In the genomic region with DNA sequence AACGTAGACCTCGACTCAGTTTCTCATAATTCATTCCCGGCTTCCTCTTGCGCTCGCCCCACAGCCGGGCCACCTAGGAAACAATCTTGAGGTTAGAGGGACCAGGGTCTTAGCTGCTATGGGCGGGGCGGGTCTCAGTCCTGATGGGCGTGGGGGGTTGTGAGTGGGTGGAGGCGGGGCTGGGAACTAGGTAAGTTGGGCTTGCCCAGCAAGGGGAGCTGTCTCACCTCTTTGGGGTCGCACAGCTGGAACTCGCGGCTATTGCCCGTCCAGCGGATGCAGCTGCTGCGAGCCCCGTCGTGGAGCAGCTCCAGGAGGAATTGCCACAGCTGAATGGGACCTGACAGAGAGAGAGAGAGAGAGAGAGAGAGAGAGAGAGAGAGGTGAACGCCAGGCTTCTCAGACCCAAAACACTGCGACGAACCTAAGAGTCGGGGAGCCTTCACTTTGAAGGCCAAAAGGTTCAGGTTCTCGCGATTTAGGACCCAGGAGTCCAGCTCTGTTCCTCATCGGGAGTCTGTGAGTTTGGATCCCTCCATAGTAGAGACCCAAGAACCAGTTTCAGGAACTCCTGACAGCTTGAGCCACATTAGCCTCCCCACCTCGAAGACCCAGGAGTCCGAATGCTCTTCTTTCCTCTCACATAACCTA, we compare ENCODE assay signal across 12 mouse cellular contexts. TPM values are rescaled to one million over a fixed set of nuclear protein-coding genes. Genes with fewer than 3 reads are reported as not detected.
DNase-seq lines count a peak whose midpoint lies in the region; ATAC-seq lines count a peak whose summit lies in the region.
"Had no signal": no experiment of that assay in that cellular context is flagged by ENCODE, and none has a peak within 500 bp of the region (broad histone marks: within the 10 kb centered on the region; RNA-seq: fewer than 3 reads in every experiment).

No protein-coding gene starts in this region.

- intact Hi-C loops in gastrocnemius, postnatal 14 days (cut with DNase I; ENCODE audit: low total_unique reads), result no loop called here

- peaks cover 35% of the 10 kb centered on the region for H3K4me1 ChIP-seq in heart, embryonic 10.5 days
- H3K4me1 ChIP-seq in liver, embryonic 11.5 days (replicated peaks; ENCODE audit: control insufficient read depth, insufficient read depth, low read length), result peaks cover 17% of the 10 kb centered on the region; the same call in 1 of the 2 replicates
- H3K4me1 ChIP-seq in limb, embryonic 10.5 days, result peaks cover 39% of the 10 kb centered on the region

- WGBS in heart, embryonic 10.5 days, result 12% methylated on average over 27 of the region's 27 CpGs
- 18% methylated on average over 27 of the region's 27 CpGs for WGBS in liver, embryonic 11.5 days
- 4% methylated on average over 27 of the region's 27 CpGs for WGBS in limb, embryonic 10.5 days

- no peaks in the 10 kb centered on the region for H3K9me3 ChIP-seq in heart, embryonic 10.5 days
- H3K9me3 ChIP-seq in liver, embryonic 11.5 days (ENCODE audit: control insufficient read depth, low read length), result no peaks in the 10 kb centered on the region
- H3K9me3 ChIP-seq in limb, embryonic 10.5 days (replicated peaks), result no peaks in the 10 kb centered on the region

- no peak overlapping the region; the same call in 1 of the 2 replicates for H3K9ac ChIP-seq in liver, embryonic 11.5 days (ENCODE audit: low read depth, low read length)

- no peak for DNase-seq in heart, embryonic 10.5 days (ENCODE audit: low spot score)
- DNase-seq in heart, adult 8-10 months (ENCODE audit: low spot score), result no peak
- DNase-seq in liver, embryonic 11.5 days (ENCODE audit: low spot score), result no peak
- DNase-seq in liver, result no peak
- DNase-seq in ES-CJ7 (ENCODE audit: low read depth, low spot score), result peak; percentile 43
- peak; percentile 57 for DNase-seq in limb, embryonic 10.5 days (ENCODE audit: low spot score)
- DNase-seq in gastrocnemius, postnatal 14 days, result no peak
- no peak for DNase-seq in cerebellum, postnatal 4 days (ENCODE audit: low spot score in 2 of 2)

- peak overlapping the region; percentile 68 for H3K4me2 ChIP-seq in liver, embryonic 11.5 days

- peak overlapping the region; percentile 53 for H3K4me3 ChIP-seq in heart, embryonic 10.5 days
- H3K4me3 ChIP-seq in liver, embryonic 11.5 days (ENCODE audit: low read depth, low read length), result no peak overlapping the region
- peak overlapping the region; percentile 45 for H3K4me3 ChIP-seq in limb, embryonic 10.5 days
- H3K4me3 ChIP-seq: myocyte had no signal

- H3K27me3 ChIP-seq in heart, embryonic 10.5 days (ENCODE audit: insufficient read depth, poor library complexity, severe bottlenecking), result peaks cover 59% of the 10 kb centered on the region
- peaks cover 42% of the 10 kb centered on the region for H3K27me3 ChIP-seq in liver, embryonic 11.5 days (replicated peaks; ENCODE audit: control insufficient read depth, insufficient read depth, low read length)
- peaks cover 55% of the 10 kb centered on the region for H3K27me3 ChIP-seq in limb, embryonic 10.5 days (ENCODE audit: low read depth, poor library complexity, severe bottlenecking)

- no peak overlapping the region for H3K27ac ChIP-seq in heart, embryonic 10.5 days
- no peak overlapping the region for H3K27ac ChIP-seq in liver, embryonic 11.5 days (ENCODE audit: low read depth, low read length)
- H3K27ac ChIP-seq in limb, embryonic 10.5 days, result no peak overlapping the region

- no peaks in the 10 kb centered on the region for H3K36me3 ChIP-seq in heart, embryonic 10.5 days
- no peaks in the 10 kb centered on the region for H3K36me3 ChIP-seq in liver, embryonic 11.5 days (ENCODE audit: control insufficient read depth, insufficient read depth, low read length)
- H3K36me3 ChIP-seq in limb, embryonic 10.5 days, result no peaks in the 10 kb centered on the region

- ATAC-seq in liver, embryonic 11.5 days (replicated peaks; ENCODE audit: low FRiP score), result no peak

RNA-seq across cellular contexts. Expression of a gene that starts 1.8 kb away (rescaled TPM):
- 5.5 and 5.9 TPM in 2 replicates for polyA plus RNA-seq in heart, embryonic 10.5 days (2016; fragmentation: Nextera tagmentation; extraction: Ambion mirVana)
- not detected for total RNA-seq in heart, adult 8-10 months (2022)
- polyA plus RNA-seq in liver, embryonic 11.5 days (2014; fragmentation: Nextera tagmentation; extraction: Ambion mirVana), result 0.16 and 0.17 TPM in 2 replicates
- 1.3 and 2.5 TPM in 2 replicates for polyA plus RNA-seq in limb, embryonic 10.5 days (2016; fragmentation: Nextera tagmentation; extraction: Ambion mirVana)
- not detected for total RNA-seq in gastrocnemius, postnatal 14 days (2021)
- total RNA-seq: adrenal gland, postnatal 10 days; hematopoietic stem cell, adult 5-6 weeks; layer of hippocampus, adult 8-10 months had no signal
- polyA plus RNA-seq: myocyte had no signal

RNA-seq across cellular contexts. Expression of a gene that starts 7.9 kb away (rescaled TPM):
- 1,107 and 1,574 TPM in 2 replicates for polyA plus RNA-seq in heart, embryonic 10.5 days (2016; fragmentation: Nextera tagmentation; extraction: Ambion mirVana)
- total RNA-seq in heart, adult 8-10 months (2022), result 1,000 to 10,000 TPM; 4,392 to 5,023 (median 4,762) TPM
- polyA plus RNA-seq in liver, embryonic 11.5 days (2014; fragmentation: Nextera tagmentation; extraction: Ambion mirVana), result 809 and 909 TPM in 2 replicates
- 776 and 820 TPM in 2 replicates for polyA plus RNA-seq in limb, embryonic 10.5 days (2016; fragmentation: Nextera tagmentation; extraction: Ambion mirVana)
- 1,000 to 10,000 TPM; 1,322 to 1,882 TPM for total RNA-seq in gastrocnemius, postnatal 14 days (2021)

RNA-seq across cellular contexts. Expression of a gene that starts 16.2 kb away (rescaled TPM):
- 111 and 130 TPM in 2 replicates for polyA plus RNA-seq in heart, embryonic 10.5 days (2016; fragmentation: Nextera tagmentation; extraction: Ambion mirVana)
- total RNA-seq in heart, adult 8-10 months (2022), result 10 to 100 TPM; 43.9 to 49.9 (median 44.7) TPM
- polyA plus RNA-seq in liver, embryonic 11.5 days (2014; fragmentation: Nextera tagmentation; extraction: Ambion mirVana), result 101 TPM in 2 replicates
- 150 and 151 TPM in 2 replicates for polyA plus RNA-seq in limb, embryonic 10.5 days (2016; fragmentation: Nextera tagmentation; extraction: Ambion mirVana)
- 10 to 100 TPM; 35.4 to 37.3 TPM for total RNA-seq in gastrocnemius, postnatal 14 days (2021)

RNA-seq across cellular contexts. Expression of a gene that starts 21.2 kb away (rescaled TPM):
- 1.8 and 2.7 TPM in 2 replicates for polyA plus RNA-seq in heart, embryonic 10.5 days (2016; fragmentation: Nextera tagmentation; extraction: Ambion mirVana)
- under 1 TPM in 1 of 4 experiments, not detected in 3; 0.19 TPM for total RNA-seq in heart, adult 8-10 months (2022)
- 0.66 and 1.5 TPM in 2 replicates for polyA plus RNA-seq in liver, embryonic 11.5 days (2014; fragmentation: Nextera tagmentation; extraction: Ambion mirVana)
- polyA plus RNA-seq in limb, embryonic 10.5 days (2016; fragmentation: Nextera tagmentation; extraction: Ambion mirVana), result 7.9 and 8.2 TPM in 2 replicates
- under 1 TPM; 0.14 to 0.16 TPM for total RNA-seq in gastrocnemius, postnatal 14 days (2021)
- total RNA-seq: hematopoietic stem cell, adult 5-6 weeks had no signal

RNA-seq across cellular contexts. Expression of a gene that starts 30.9 kb away (rescaled TPM):
- 51.3 and 59.8 TPM in 2 replicates for polyA plus RNA-seq in heart, embryonic 10.5 days (2016; fragmentation: Nextera tagmentation; extraction: Ambion mirVana)
- total RNA-seq in heart, adult 8-10 months (2022), result 1 to 10 TPM; 3.0 to 7.4 (median 6.0) TPM
- 64.3 and 65.6 TPM in 2 replicates for polyA plus RNA-seq in liver, embryonic 11.5 days (2014; fragmentation: Nextera tagmentation; extraction: Ambion mirVana)
- 84.1 and 84.8 TPM in 2 replicates for polyA plus RNA-seq in limb, embryonic 10.5 days (2016; fragmentation: Nextera tagmentation; extraction: Ambion mirVana)
- 1 to 10 TPM; 2.8 to 2.9 TPM for total RNA-seq in gastrocnemius, postnatal 14 days (2021)

Comparison
In these comparisons a context has a peak if more than half of its experiments do, and no peak if none do; other contexts are left out.
1. DNase-seq: peak in ES-CJ7 (single experiment) and limb, embryonic 10.5 days (single experiment); none in heart, embryonic 10.5 days (single experiment), heart, adult 8-10 months (single experiment), liver, embryonic 11.5 days (single experiment), liver (single experiment), gastrocnemius, postnatal 14 days (single experiment) and cerebellum, postnatal 4 days (0 of 2).